Mouse (Mus musculus) left cerebral cortex, adult 6 months (tissue): ENCODE results near the gene Slc6a2. TPM values are rescaled to one million over a fixed set of nuclear protein-coding genes. Genes with fewer than 3 reads are reported as not detected.

Experiments used
- long read RNA-seq, 2 experiments: library from polyadenylated mRNA; unstranded; transcript quantifications; one replicate each; pipeline ENCODE4 v2.0.0; 2019 to 2020
- polyA plus RNA-seq: library from polyadenylated mRNA; unstranded; fragments of <200 nt; fragmentation: Nextera tagmentation; gene quantifications from 2 replicates; pipeline ENCODE4 v1.2.3, GENCODE M21; 2021

Gene Slc6a2
- not detected in 2 replicates for polyA plus RNA-seq
- long read RNA-seq, experiment 1: 0 reads
- long read RNA-seq, experiment 2: 0 reads

GRCm38 (mm10) chr8:92959779-92960178 lies at the start of gene Slc6a2:
Gene Slc6a2 (plus strand): TSS chr8:92960079.

DNA sequence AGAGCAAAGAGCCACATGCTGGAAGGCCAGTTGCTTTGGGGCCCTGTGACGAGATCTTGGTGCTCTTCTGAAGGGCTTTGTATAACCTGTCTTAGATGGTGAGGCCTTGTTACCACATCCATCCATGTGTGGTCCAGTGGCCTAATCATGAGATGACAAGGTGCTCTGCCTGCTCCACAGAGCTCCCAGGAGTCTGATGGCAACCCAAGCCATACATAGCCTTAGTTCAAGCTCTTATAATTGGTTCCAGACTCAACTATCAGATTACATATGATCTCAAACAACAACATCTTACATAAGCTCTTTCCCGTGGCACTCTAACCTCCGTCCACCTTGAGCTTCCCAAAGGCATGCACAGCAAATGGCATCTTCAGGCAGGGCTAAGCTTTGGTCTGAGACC lies 88.2 kb downstream of the Slc6a2 start, which contains the start of gene Ces1a:
TSS of gene Ces1a (minus strand) at position 101 of the 400 bp plus-strand sequence.

Other genes with a start within 250 kb of the Slc6a2 start
- 1.8 and 2.0 TPM in 2 replicates for gene Mmp2, start 132.8 kb upstream of the Slc6a2 start, polyA plus RNA-seq
- 16.2 and 16.5 TPM in 2 replicates for gene Lpcat2, start 104.7 kb upstream of the Slc6a2 start, polyA plus RNA-seq
- 0.21 and 0.34 TPM in 2 replicates for gene Capns2, start 58.7 kb upstream of the Slc6a2 start, polyA plus RNA-seq
- gene Ces1a, start 88.1 kb downstream of the Slc6a2 start, polyA plus RNA-seq: not detected in 2 replicates
- gene Ces1b, start 119.9 kb downstream of the Slc6a2 start, polyA plus RNA-seq: not detected in 2 replicates
- not detected in 2 replicates for gene Ces1c, start 171.2 kb downstream of the Slc6a2 start, polyA plus RNA-seq
- 0.63 TPM in 1 of 2 replicates, not detected in the other for gene Ces1d, start 237.8 kb downstream of the Slc6a2 start, polyA plus RNA-seq